ENCODE assay signal across 7 mouse cellular contexts in the genomic region with DNA sequence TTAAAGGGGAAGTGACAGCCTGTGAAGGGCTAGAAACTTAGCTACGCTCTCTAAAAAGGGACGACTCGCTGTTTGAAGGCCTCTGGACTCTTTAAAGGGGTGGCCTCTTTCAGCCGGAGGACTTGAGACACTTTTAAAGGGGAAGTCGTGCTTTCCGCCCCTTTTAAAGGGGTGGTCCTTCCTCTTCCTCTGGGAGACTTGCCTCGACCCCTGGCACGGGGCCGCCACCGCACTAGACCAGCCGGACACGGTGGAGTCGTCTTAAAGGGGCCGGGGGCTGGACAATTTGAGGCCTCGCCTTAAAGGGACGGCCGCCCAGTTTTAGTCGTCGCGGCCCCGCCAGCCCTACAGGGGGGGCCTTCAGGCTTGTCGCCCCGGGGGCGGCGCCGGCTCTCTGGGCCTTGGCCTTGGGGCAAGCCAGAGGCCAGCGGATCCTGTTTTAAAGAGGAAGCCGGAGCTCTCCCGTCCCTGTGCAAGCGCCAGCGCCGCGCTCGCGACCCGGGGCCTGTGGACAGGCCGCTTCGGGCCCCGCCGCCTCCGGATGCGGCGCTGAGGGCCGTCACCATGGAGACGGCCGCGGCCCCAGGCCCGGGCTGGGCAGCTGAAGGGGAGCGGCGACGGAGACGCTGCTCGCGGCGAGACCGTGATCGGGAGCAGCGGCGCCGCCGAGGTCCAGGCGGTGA. TPM values are rescaled to one million over a fixed set of nuclear protein-coding genes. Genes with fewer than 3 reads are reported as not detected.
DNase-seq lines count a peak whose midpoint lies in the region; ATAC-seq lines count a peak whose summit lies in the region.

Gene Fbrs, plus strand, starts transcription at position 565 of the 683 bp plus-strand sequence.

- H3K27me3 ChIP-seq in embryonic facial prominence, embryonic 10.5 days (replicated peaks; ENCODE audit: low read depth, poor library complexity, severe bottlenecking), result no peaks in the 10 kb centered on the region
- no peaks in the 10 kb centered on the region for H3K27me3 ChIP-seq in intestine, embryonic 15.5 days (replicated peaks)

- DNase-seq in adrenal gland, postnatal 14 days, result peak; percentile 98
- DNase-seq in embryonic facial prominence, embryonic 10.5 days (ENCODE audit: low spot score), result peak; percentile 94
- DNase-seq in gastrocnemius, postnatal 4 days (ENCODE audit: low spot score in 2 of 2), result peak; percentile 96 to 98
- DNase-seq in left cerebral cortex, postnatal 14 days (ENCODE audit: low spot score in 2 of 2), result peak; percentile 94 to 96
- DNase-seq in right cerebral cortex, postnatal 4 days, result peak; percentile 91

- intact Hi-C loops in left cerebral cortex, postnatal 14 days (cut with DNase I), result loop anchor here (5.0 kb wide), 1 partner anchor 216 kb away; the partner anchor contains the start of gene Dctpp1

- peak within 1 kb of the TSS; percentile 92 for H3K9ac ChIP-seq in intestine, embryonic 15.5 days

- peak; percentile 75 for ATAC-seq in intestine, embryonic 15.5 days
- ATAC-seq in megakaryocyte-erythroid progenitor cell, adult 5-6 weeks (replicated peaks; ENCODE audit: low FRiP score, low TSS enrichment, poor library complexity, severe bottlenecking), result peak; percentile 41

- peaks cover 72% of the 10 kb centered on the region for H3K36me3 ChIP-seq in embryonic facial prominence, embryonic 10.5 days (replicated peaks)
- peaks cover 33% of the 10 kb centered on the region for H3K36me3 ChIP-seq in intestine, embryonic 15.5 days

- H3K9me3 ChIP-seq in embryonic facial prominence, embryonic 10.5 days, result no peaks in the 10 kb centered on the region
- H3K9me3 ChIP-seq in intestine, embryonic 15.5 days, result no peaks in the 10 kb centered on the region

- H3K4me1 ChIP-seq in embryonic facial prominence, embryonic 10.5 days, result peaks cover 34% of the 10 kb centered on the region
- H3K4me1 ChIP-seq in intestine, embryonic 15.5 days (replicated peaks), result peaks cover 16% of the 10 kb centered on the region

- WGBS in embryonic facial prominence, embryonic 10.5 days, result under 1% methylated on average over 62 of the region's 62 CpGs
- under 1% methylated on average over 62 of the region's 62 CpGs for WGBS in intestine, embryonic 15.5 days

- peak within 1 kb of the TSS; percentile 99 for H3K4me3 ChIP-seq in embryonic facial prominence, embryonic 10.5 days
- peak within 1 kb of the TSS; percentile 98 for H3K4me3 ChIP-seq in intestine, embryonic 15.5 days (replicated peaks)

- H3K4me2 ChIP-seq in intestine, embryonic 15.5 days (replicated peaks), result peak within 1 kb of the TSS; percentile 87

- H3K27ac ChIP-seq in embryonic facial prominence, embryonic 10.5 days (replicated peaks), result peak within 1 kb of the TSS; percentile 94
- H3K27ac ChIP-seq in intestine, embryonic 15.5 days, result peak within 1 kb of the TSS; percentile 97

RNA-seq across cellular contexts. Expression of gene Fbrs, which starts in this region (rescaled TPM):
- total RNA-seq in adrenal gland, postnatal 14 days (2021), result 61.8 and 76.5 TPM in 2 replicates
- 8.6 and 9.0 TPM in 2 replicates for polyA plus RNA-seq in embryonic facial prominence, embryonic 10.5 days (2016; fragmentation: Nextera tagmentation; extraction: Ambion mirVana)
- total RNA-seq in gastrocnemius, postnatal 4 days (2021), result 10 to 100 TPM; 39.7 to 51.3 TPM
- polyA plus RNA-seq in intestine, embryonic 15.5 days (2015; fragmentation: Nextera tagmentation; extraction: Ambion mirVana), result 8.9 and 9.2 TPM in 2 replicates
- total RNA-seq in left cerebral cortex, postnatal 14 days (2021), result 10 to 100 TPM; 52.9 to 66.0 TPM
- total RNA-seq in megakaryocyte-erythroid progenitor cell, adult 5-6 weeks (2014; fragmentation: Nextera tagmentation), result 86.2 and 111 TPM in 2 replicates
- 11.8 and 17.7 TPM in 2 replicates for total RNA-seq in megakaryocyte-erythroid progenitor cell, adult 5-6 weeks (2017)

Comparison
In these comparisons a context has a peak if more than half of its experiments do, and no peak if none do; other contexts are left out.
1. Peak in every context shown above with its lines: DNase-seq, ATAC-seq, H3K4me3 ChIP-seq and H3K27ac ChIP-seq.